Mouse (Mus musculus): ENCODE measurements around the gene Chat.

Gene Chat

GRCm38 (mm10) chr14:32465889-32466288 lies at the start of gene Chat:
Gene Chat (minus strand): TSS chr14:32465989.
- DNase-seq (ENCODE audit: low spot score in 2 of 2) = no peak

GRCm38 (mm10) chr14:32513336-32514032 lies 47.7 kb upstream of the Chat start, which contains the start of gene Ercc6:
Gene Ercc6 (plus strand): TSS chr14:32513521.
- peak; percentile 91 to 95 for DNase-seq (ENCODE audit: low spot score in 2 of 2)

- no peak for DNase-seq (ENCODE audit: low spot score in 2 of 2)
These were observed 47.1 kb upstream of the Chat start for GRCm38 (mm10) chr14:32512912-32513311.

- DNase-seq (ENCODE audit: low spot score in 2 of 2) = no peak
These were observed 43.7 kb upstream of the Chat start for GRCm38 (mm10) chr14:32509443-32509961.

GRCm38 (mm10) chr14:32508105-32508835 lies 42.5 kb upstream of the Chat start:
- no peak for DNase-seq (ENCODE audit: low spot score in 2 of 2)

- no peak for DNase-seq (ENCODE audit: low spot score in 2 of 2)
These were observed 41.4 kb upstream of the Chat start for GRCm38 (mm10) chr14:32507216-32507615.

GRCm38 (mm10) chr14:32506329-32506728 lies 40.5 kb upstream of the Chat start:
- no peak for DNase-seq (ENCODE audit: low spot score in 2 of 2)

- DNase-seq (ENCODE audit: low spot score in 2 of 2) = no peak
These were observed 38.1 kb upstream of the Chat start for GRCm38 (mm10) chr14:32503897-32504296.

- DNase-seq (ENCODE audit: low spot score in 2 of 2) = no peak
These were observed 37.2 kb upstream of the Chat start for GRCm38 (mm10) chr14:32502764-32503688.

GRCm38 (mm10) chr14:32501303-32501702 lies 35.5 kb upstream of the Chat start:
- DNase-seq (ENCODE audit: low spot score in 2 of 2) = no peak

- DNase-seq (ENCODE audit: low spot score in 2 of 2) = no peak
These were observed 30.5 kb upstream of the Chat start for GRCm38 (mm10) chr14:32496115-32496850.

- peak; percentile 39 for DNase-seq (ENCODE audit: low spot score in 2 of 2)
These were observed 26.7 kb upstream of the Chat start for GRCm38 (mm10) chr14:32492521-32492920.

GRCm38 (mm10) chr14:32482061-32482460 lies 16.3 kb upstream of the Chat start:
- DNase-seq (ENCODE audit: low spot score in 2 of 2) = no peak

- DNase-seq (ENCODE audit: low spot score in 2 of 2) = no peak
These were observed 11.8 kb upstream of the Chat start for GRCm38 (mm10) chr14:32477581-32477980.

- no peak for DNase-seq (ENCODE audit: low spot score in 2 of 2)
These were observed 10.8 kb upstream of the Chat start for GRCm38 (mm10) chr14:32476559-32476958.

GRCm38 (mm10) chr14:32472996-32473395 lies 7.2 kb upstream of the Chat start:
- DNase-seq (ENCODE audit: low spot score in 2 of 2) = peak; percentile 59 to 82

GRCm38 (mm10) chr14:32467606-32468005 lies 1.8 kb upstream of the Chat start:
- peak in 1 of 2 experiments; percentile 6 for DNase-seq (ENCODE audit: low spot score in 2 of 2)

GRCm38 (mm10) chr14:32465506-32465870 lies 301 bp downstream of the Chat start:
- no peak for DNase-seq (ENCODE audit: low spot score in 2 of 2)

- DNase-seq (ENCODE audit: low spot score in 2 of 2) = no peak
These were observed 936 bp downstream of the Chat start, which contains the start of gene Slc18a3 for GRCm38 (mm10) chr14:32464601-32465505. Gene Slc18a3 (minus strand): TSS chr14:32464850.
